Mouse (Mus musculus): Measurements from ENCODE around the gene Skp1a. TPM values are rescaled to one million over a fixed set of nuclear protein-coding genes. Genes with fewer than 3 reads are reported as not detected.
"Not testable (repeated sequence)": the region's sequence is repeated elsewhere in the genome, so short reads cannot be mapped to it uniquely, and the experiment has no call there.

Gene Skp1a
- polyA plus RNA-seq (2015; fragmentation: Nextera tagmentation; extraction: Ambion mirVana): 790 and 863 TPM in 2 replicates

DNA sequence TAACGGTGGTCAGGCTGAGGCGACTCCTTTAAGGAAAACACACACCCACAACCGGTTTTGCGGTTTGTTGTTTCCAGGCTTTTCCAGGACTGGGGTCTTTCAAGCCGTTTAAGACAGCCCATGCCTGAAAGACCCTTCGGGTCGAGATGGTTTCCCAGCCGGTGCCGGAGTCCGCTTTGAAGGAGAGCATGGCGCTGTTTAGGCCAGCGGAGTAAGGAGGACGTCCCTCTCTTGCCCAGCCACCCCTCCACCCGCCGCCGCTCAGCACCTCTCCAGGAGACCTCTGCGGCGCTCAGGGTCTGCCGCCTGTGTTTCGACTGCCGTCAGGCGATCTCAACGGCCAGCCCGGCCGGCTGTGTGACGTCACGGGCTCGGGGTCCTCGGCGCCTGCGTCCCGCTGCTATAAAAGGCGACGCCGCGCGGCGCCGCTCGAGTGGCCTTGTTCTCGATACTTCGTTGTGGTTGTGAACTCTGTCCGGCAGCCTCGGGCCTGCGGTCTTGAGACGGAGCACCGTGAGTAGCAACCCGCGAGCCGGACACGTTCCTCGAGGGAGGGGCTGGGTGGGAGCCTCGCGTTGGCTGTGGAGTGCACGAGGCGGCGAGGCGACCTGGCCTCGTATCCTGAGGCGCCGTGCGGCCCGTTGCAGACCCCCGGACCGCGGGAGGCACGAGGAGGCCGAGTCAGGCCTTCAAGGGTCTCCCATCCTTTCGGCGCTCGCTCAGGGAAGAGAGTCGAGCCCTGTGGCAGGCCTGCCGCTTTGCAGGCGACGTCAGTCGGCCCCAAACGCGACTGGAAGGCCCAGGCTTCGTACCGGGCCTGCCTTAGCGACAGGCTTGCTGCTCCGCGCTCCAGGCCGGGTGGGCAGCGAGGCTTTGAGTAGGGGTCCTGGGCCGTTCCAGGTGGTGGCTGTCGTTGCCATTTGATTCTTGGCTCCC is at the start of gene Skp1a:
TSS of gene Skp1a (plus strand) at position 390 of the 936 bp plus-strand sequence.
- WGBS: under 1% methylated on average over 79 of the region's 87 CpGs
- Histone ChIP-seq H3K4me3 (replicated peaks) (peak within 1 kb of the TSS; percentile 72), H3K9me3 (replicated peaks) (no peaks in the 10 kb centered on the region), H3K4me2 (peak within 1 kb of the TSS; percentile 71), H3K4me1 (peaks cover 21% of the 10 kb centered on the region), H3K36me3 (peaks cover 13% of the 10 kb centered on the region; the same call in 1 of the 2 replicates), H3K27ac (peak within 1 kb of the TSS; percentile 99), H3K9ac (peak within 1 kb of the TSS; percentile 95), H3K27me3 (no peaks in the 10 kb centered on the region)
- peak; percentile 92 for ATAC-seq (replicated peaks; ENCODE audit: low FRiP score)

GRCm38 (mm10) chr11:52196496-52197023 is 35.2 kb upstream of the Skp1a start:
- not testable (repeated sequence) for H3K27me3 ChIP-seq; H3K9ac ChIP-seq; H3K27ac ChIP-seq; H3K4me1 ChIP-seq; H3K4me3 ChIP-seq (replicated peaks); H3K4me2 ChIP-seq; ATAC-seq (replicated peaks; ENCODE audit: low FRiP score); H3K36me3 ChIP-seq; H3K9me3 ChIP-seq (replicated peaks)
- 82% methylated on average over 8 of the region's 8 CpGs for WGBS

GRCm38 (mm10) chr11:52213887-52214286 is 17.9 kb upstream of the Skp1a start, which contains the start of gene Olfr1371:
Gene Olfr1371 (minus strand): TSS chr11:52213987.
- Histone ChIP-seq H3K4me2 (no peak within 1 kb of the TSS), H3K9me3 (replicated peaks) (no peaks in the 10 kb centered on the region), H3K4me1 (no peaks in the 10 kb centered on the region), H3K4me3 (replicated peaks) (no peak within 1 kb of the TSS), H3K36me3 (no peaks in the 10 kb centered on the region), H3K27ac (no peak within 1 kb of the TSS), H3K9ac (no peak within 1 kb of the TSS), H3K27me3 (no peaks in the 10 kb centered on the region)
- ATAC-seq (replicated peaks; ENCODE audit: low FRiP score): no peak

- no peak for ATAC-seq (replicated peaks; ENCODE audit: low FRiP score)
- WGBS: 4% methylated on average over 4 of the region's 4 CpGs
These were observed 11.5 kb upstream of the Skp1a start for GRCm38 (mm10) chr11:52220282-52220681.

DNA sequence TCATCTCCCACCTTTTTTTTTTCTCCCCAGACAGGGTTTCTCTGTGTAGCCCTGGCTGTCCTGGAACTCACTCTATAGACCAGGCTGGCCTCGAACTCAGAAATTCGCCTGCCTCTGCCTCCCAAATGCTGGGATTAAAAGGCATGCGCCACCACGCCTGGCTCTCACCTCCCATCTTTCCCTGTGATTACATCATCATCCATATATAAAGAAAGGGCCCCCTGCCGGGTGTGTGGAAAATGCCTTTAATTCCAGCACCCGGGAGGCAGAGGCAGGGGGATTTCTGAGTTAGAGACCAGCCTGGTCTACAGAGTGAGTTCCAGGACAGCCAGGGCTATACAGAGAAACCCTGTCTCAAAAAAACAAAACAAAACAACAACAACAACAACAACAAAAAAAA is 9.9 kb upstream of the Skp1a start:
- H3K4me3 ChIP-seq (replicated peaks); H3K9me3 ChIP-seq (replicated peaks); ATAC-seq (replicated peaks; ENCODE audit: low FRiP score); H3K4me2 ChIP-seq; H3K27me3 ChIP-seq; H3K9ac ChIP-seq; H3K27ac ChIP-seq; H3K36me3 ChIP-seq: not testable (repeated sequence)
- WGBS: 91% methylated on average over 6 of the region's 6 CpGs
- peaks cover 16% of the 10 kb centered on the region for H3K4me1 ChIP-seq

More at GRCm38 (mm10) chr11:52220282-52220681, 11.5 kb upstream of the Skp1a start:
- Histone ChIP-seq H3K4me2 (0 out of 2 replicates have a peak overlapping the region, but pooled peaks have one; percentile 19), H3K27ac (no peak overlapping the region), H3K27me3 (peaks cover 7% of the 10 kb centered on the region; the same call in 1 of the 2 replicates), H3K9ac (no peak overlapping the region), H3K9me3 (replicated peaks) (no peaks in the 10 kb centered on the region), H3K4me1 (peaks cover 16% of the 10 kb centered on the region), H3K36me3 (no peaks in the 10 kb centered on the region), H3K4me3 (replicated peaks) (no peak overlapping the region)

DNA sequence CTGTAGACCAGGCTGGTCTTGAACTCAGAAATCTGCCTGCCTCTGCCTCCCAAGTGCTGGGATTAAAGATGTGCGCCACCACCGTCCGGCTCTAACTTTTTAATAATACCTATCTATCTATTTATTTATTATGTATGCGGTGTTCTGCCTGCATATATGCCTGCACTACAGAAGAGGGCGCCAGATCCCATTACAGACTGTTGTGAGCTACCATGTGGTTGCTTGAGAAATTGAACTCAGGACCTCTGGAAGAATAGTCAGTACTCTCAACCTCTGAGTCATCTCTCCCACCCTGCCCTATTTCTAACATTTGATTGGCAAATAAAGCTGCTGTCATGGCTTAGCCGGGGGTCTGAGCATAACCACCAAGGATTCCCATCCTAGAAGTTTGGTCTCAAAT is 8.9 kb upstream of the Skp1a start:
- H3K4me1 ChIP-seq: peaks cover 16% of the 10 kb centered on the region
- H3K9me3 ChIP-seq (replicated peaks): no peaks in the 10 kb centered on the region
- 69% methylated on average over 6 of the region's 6 CpGs for WGBS
- no peak overlapping the region for H3K27ac ChIP-seq
- H3K27me3 ChIP-seq: peaks cover 7% of the 10 kb centered on the region; the same call in 1 of the 2 replicates
- no peak overlapping the region for H3K4me2 ChIP-seq
- H3K36me3 ChIP-seq: no peaks in the 10 kb centered on the region
- no peak overlapping the region for H3K4me3 ChIP-seq (replicated peaks)
- no peak for ATAC-seq (replicated peaks; ENCODE audit: low FRiP score)
- H3K9ac ChIP-seq: no peak overlapping the region

GRCm38 (mm10) chr11:52223968-52224682 is 7.7 kb upstream of the Skp1a start:
- ATAC-seq (replicated peaks; ENCODE audit: low FRiP score): peak; percentile 84
- Histone ChIP-seq H3K4me1 (peaks cover 16% of the 10 kb centered on the region), H3K9me3 (replicated peaks) (no peaks in the 10 kb centered on the region), H3K4me3 (replicated peaks) (peak overlapping the region; percentile 22), H3K36me3 (no peaks in the 10 kb centered on the region), H3K27ac (peak overlapping the region; percentile 80), H3K4me2 (peak overlapping the region; percentile 44), H3K27me3 (peaks cover 7% of the 10 kb centered on the region; the same call in 1 of the 2 replicates), H3K9ac (no peak overlapping the region)
- 11% methylated on average over 19 of the region's 19 CpGs for WGBS

- H3K4me2 ChIP-seq: no peak overlapping the region
- peaks cover 7% of the 10 kb centered on the region; the same call in 1 of the 2 replicates for H3K27me3 ChIP-seq
- no peak overlapping the region for H3K27ac ChIP-seq
- 58% methylated on average over 3 of the region's 3 CpGs for WGBS
- no peak overlapping the region for H3K4me3 ChIP-seq (replicated peaks)
- H3K9me3 ChIP-seq (replicated peaks): no peaks in the 10 kb centered on the region
- no peak for ATAC-seq (replicated peaks; ENCODE audit: low FRiP score)
- no peak overlapping the region for H3K9ac ChIP-seq
- H3K4me1 ChIP-seq: peaks cover 18% of the 10 kb centered on the region
- H3K36me3 ChIP-seq: no peaks in the 10 kb centered on the region
These were observed 5.7 kb upstream of the Skp1a start for GRCm38 (mm10) chr11:52225986-52226599.

GRCm38 (mm10) chr11:52227053-52227452 is 4.7 kb upstream of the Skp1a start:
- no peaks in the 10 kb centered on the region for H3K36me3 ChIP-seq
- no peaks in the 10 kb centered on the region for H3K9me3 ChIP-seq (replicated peaks)
- 68% methylated on average over 3 of the region's 3 CpGs for WGBS
- H3K4me3 ChIP-seq (replicated peaks): no peak overlapping the region
- no peak overlapping the region for H3K9ac ChIP-seq
- peaks cover 7% of the 10 kb centered on the region; the same call in 1 of the 2 replicates for H3K27me3 ChIP-seq
- H3K4me2 ChIP-seq: no peak overlapping the region
- no peak overlapping the region for H3K27ac ChIP-seq
- no peak for ATAC-seq (replicated peaks; ENCODE audit: low FRiP score)
- peaks cover 19% of the 10 kb centered on the region for H3K4me1 ChIP-seq

GRCm38 (mm10) chr11:52227466-52228226 is 4.1 kb upstream of the Skp1a start:
- H3K9ac ChIP-seq: no peak overlapping the region
- peaks cover 7% of the 10 kb centered on the region; the same call in 1 of the 2 replicates for H3K27me3 ChIP-seq
- H3K36me3 ChIP-seq: no peaks in the 10 kb centered on the region
- H3K4me1 ChIP-seq: peaks cover 19% of the 10 kb centered on the region
- no peak overlapping the region for H3K4me3 ChIP-seq (replicated peaks)
- no peak overlapping the region for H3K4me2 ChIP-seq
- H3K9me3 ChIP-seq (replicated peaks): no peaks in the 10 kb centered on the region
- no peak for ATAC-seq (replicated peaks; ENCODE audit: low FRiP score)
- H3K27ac ChIP-seq: no peak overlapping the region
- WGBS: 73% methylated on average over 13 of the region's 13 CpGs
